In genomic region chr2:93696181-93696641, GRCm38 (mm10) we compare ENCODE assay signal across 9 mouse cellular contexts. TPM values are rescaled to one million over a fixed set of nuclear protein-coding genes. Genes with fewer than 3 reads are reported as not detected.
A peak's percentile ranks its signal among the peaks of the same experiment; 100 is the strongest.
DNase-seq lines count a peak whose midpoint lies in the region; ATAC-seq lines count a peak whose summit lies in the region.
"Had no signal": no experiment of that assay in that cellular context is flagged by ENCODE, and none has a peak within 500 bp of the region (broad histone marks: within the 10 kb centered on the region; RNA-seq: fewer than 3 reads in every experiment).

No protein-coding gene starts in this region.

- H3K27ac ChIP-seq in hindbrain, embryonic 11.5 days (ENCODE audit: low read depth, low read length), result no peak overlapping the region
- H3K27ac ChIP-seq in hindbrain, embryonic 16.5 days (ENCODE audit: low read depth, low read length), result no peak overlapping the region
- H3K27ac ChIP-seq in limb, embryonic 11.5 days (replicated peaks; ENCODE audit: low read depth, low read length), result no peak overlapping the region

- no peak overlapping the region for H3K4me2 ChIP-seq in hindbrain, embryonic 11.5 days (replicated peaks; ENCODE audit: low read depth, low read length)
- no peak overlapping the region for H3K4me2 ChIP-seq in hindbrain, embryonic 16.5 days (ENCODE audit: low read length)
- peak overlapping the region; percentile 8; the same call in 1 of the 2 replicates for H3K4me2 ChIP-seq in limb, embryonic 11.5 days (ENCODE audit: low read depth, severe bottlenecking)

- 43% methylated on average over 9 of the region's 10 CpGs for WGBS in hindbrain, embryonic 11.5 days
- 44% methylated on average over 7 of the region's 10 CpGs for WGBS in hindbrain, embryonic 16.5 days
- WGBS in limb, embryonic 11.5 days, result 39% methylated on average over 10 of the region's 10 CpGs

- no peak overlapping the region for H3K4me3 ChIP-seq in hindbrain, embryonic 11.5 days (ENCODE audit: low read depth, low read length)
- no peak overlapping the region for H3K4me3 ChIP-seq in hindbrain, embryonic 16.5 days (ENCODE audit: low read length)
- no peak overlapping the region for H3K4me3 ChIP-seq in limb, embryonic 11.5 days (ENCODE audit: low read depth, low read length)

- H3K9me3 ChIP-seq in hindbrain, embryonic 11.5 days (ENCODE audit: control insufficient read depth, low read length), result no peaks in the 10 kb centered on the region
- H3K9me3 ChIP-seq in hindbrain, embryonic 16.5 days (ENCODE audit: control insufficient read depth, low read length), result no peaks in the 10 kb centered on the region
- H3K9me3 ChIP-seq in limb, embryonic 11.5 days (ENCODE audit: control insufficient read depth, low read length), result no peaks in the 10 kb centered on the region
- H3K9me3 ChIP-seq: G1E had no signal

- 0 out of 2 replicates have a peak, but pooled peaks cover 3% of the 10 kb centered on the region for H3K4me1 ChIP-seq in hindbrain, embryonic 11.5 days (replicated peaks; ENCODE audit: control insufficient read depth, insufficient read depth, low read length)
- no peaks in the 10 kb centered on the region; the same call in 1 of the 2 replicates for H3K4me1 ChIP-seq in hindbrain, embryonic 16.5 days (ENCODE audit: control insufficient read depth, insufficient read depth, low read depth, low read length)
- peaks cover 16% of the 10 kb centered on the region for H3K4me1 ChIP-seq in limb, embryonic 11.5 days (ENCODE audit: control insufficient read depth, insufficient read depth, low read length)

- DNase-seq in hindbrain, embryonic 11.5 days (ENCODE audit: low spot score), result peak; percentile 30
- peak; percentile 48 for DNase-seq in CD4-positive helper T cell, adult 2 months (ENCODE audit: low read depth, low spot score)
- peak; percentile 68 for DNase-seq in embryo, embryonic 10.5 days (ENCODE audit: low spot score)
- peak; percentile 45 for DNase-seq in limb, embryonic 11.5 days (ENCODE audit: low spot score)
- DNase-seq in spleen, postnatal 4 days (ENCODE audit: low spot score in 2 of 2), result no peak
- DNase-seq in B cell, adult 2 months, result no peak
- no peak for DNase-seq in MN1 (ENCODE audit: low spot score)

- ATAC-seq in hindbrain, embryonic 11.5 days (ENCODE audit: low FRiP score), result no peak
- ATAC-seq in hindbrain, embryonic 16.5 days, result no peak
- no peak for ATAC-seq in limb, embryonic 11.5 days (ENCODE audit: insufficient number of reproducible peaks, low FRiP score, low TSS enrichment, low read depth)

- no peaks in the 10 kb centered on the region for H3K36me3 ChIP-seq in hindbrain, embryonic 11.5 days (ENCODE audit: control insufficient read depth, insufficient read depth, low read length)
- H3K36me3 ChIP-seq in hindbrain, embryonic 16.5 days (ENCODE audit: control insufficient read depth, insufficient read depth, low read length), result peaks cover 10% of the 10 kb centered on the region; the same call in 1 of the 2 replicates
- no peaks in the 10 kb centered on the region; the same call in 1 of the 2 replicates for H3K36me3 ChIP-seq in limb, embryonic 11.5 days (ENCODE audit: control insufficient read depth, insufficient read depth, low read length)

- no peak overlapping the region for H3K9ac ChIP-seq in hindbrain, embryonic 11.5 days (ENCODE audit: low read depth, low read length)
- H3K9ac ChIP-seq in hindbrain, embryonic 16.5 days (ENCODE audit: low read depth, low read length), result no peak overlapping the region; the same call in 1 of the 2 replicates
- peak overlapping the region; percentile 37; the same call in 1 of the 2 replicates for H3K9ac ChIP-seq in limb, embryonic 11.5 days (ENCODE audit: low read length)

- H3K27me3 ChIP-seq in hindbrain, embryonic 11.5 days (ENCODE audit: control insufficient read depth, insufficient read depth, low read length), result no peaks in the 10 kb centered on the region
- H3K27me3 ChIP-seq in hindbrain, embryonic 16.5 days (replicated peaks; ENCODE audit: control insufficient read depth, insufficient read depth, low read length), result no peaks in the 10 kb centered on the region
- no peaks in the 10 kb centered on the region for H3K27me3 ChIP-seq in limb, embryonic 11.5 days (ENCODE audit: control insufficient read depth, insufficient read depth, low read length)

RNA-seq across cellular contexts. Expression of gene Alx4, which starts 54.0 kb away (rescaled TPM):
- 4.3 TPM in 2 replicates for polyA plus RNA-seq in hindbrain, embryonic 11.5 days (2014; fragmentation: Nextera tagmentation; extraction: Ambion mirVana)
- polyA plus RNA-seq in hindbrain, embryonic 16.5 days (2015; fragmentation: Nextera tagmentation; extraction: Ambion mirVana), result 0.60 and 0.64 TPM in 2 replicates
- polyA plus RNA-seq in limb, embryonic 11.5 days (2014; fragmentation: Nextera tagmentation; extraction: Ambion mirVana), result 7.9 and 10.0 TPM in 2 replicates
- polyA plus RNA-seq: G1E had no signal

Comparison
In these comparisons a context has a peak if more than half of its experiments do, and no peak if none do; other contexts are left out.
1. DNase-seq: peak in hindbrain, embryonic 11.5 days (single experiment), CD4-positive helper T cell, adult 2 months (single experiment), embryo, embryonic 10.5 days (single experiment) and limb, embryonic 11.5 days (single experiment); none in spleen, postnatal 4 days (0 of 2), B cell, adult 2 months (0 of 2) and MN1 (single experiment).